Mouse (Mus musculus) spleen, adult 2 months (tissue): ENCODE data around the gene Hba-x.

ENCODE experiments used
- CTCF ChIP-seq: fragments of 200-500 bp; IDR thresholded peaks from 2 replicates; pipeline ENCODE4 v1.5.1; 2011; ENCODE audit warnings: mild to moderate bottlenecking, inconsistent platforms; ENCODE audit not compliant: insufficient read depth, insufficient read length, insufficient replicate concordance; ENCODE audit errors: extremely low read depth
- POLR2A ChIP-seq: fragments of 200-500 bp; IDR thresholded peaks from 2 replicates; pipeline ENCODE4 v1.6.1; 2011; ENCODE audit warnings: low read depth, low read length, inconsistent platforms

DNA sequence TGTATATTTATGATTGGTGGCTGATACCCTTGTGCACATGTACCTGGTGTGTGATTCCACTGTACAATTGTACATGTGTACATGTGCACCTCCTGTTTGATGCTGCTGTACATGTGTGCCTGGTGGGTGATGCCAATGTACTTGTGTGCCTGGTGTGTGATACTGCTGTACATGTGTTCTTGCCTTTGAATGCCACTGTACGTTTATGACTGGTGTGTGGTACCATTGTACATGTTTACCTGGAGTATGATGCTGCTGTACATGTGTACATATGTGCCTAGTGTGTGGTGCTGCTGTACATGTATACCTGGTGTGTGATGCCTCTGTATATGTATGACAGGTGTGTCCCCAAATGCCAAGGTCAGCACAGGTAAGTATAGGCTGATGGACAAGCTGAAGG is 25.3 kb downstream of the Hba-x start:
- TF ChIP-seq CTCF (no peak), POLR2A (no peak)
